Mouse (Mus musculus) limb, embryonic 13.5 days (tissue): ENCODE data around the gene Slc7a7. TPM values are rescaled to one million over a fixed set of nuclear protein-coding genes. Genes with fewer than 3 reads are reported as not detected.

Source experiments
- ATAC-seq: fragments of 200-750 bp; cut with Nextera tagmentation; 2 replicates; pipeline ENCODE4 v1.8.0; 2017; ENCODE audit warnings: low read depth, moderate number of reproducible peaks, moderate TSS enrichment; ENCODE audit not compliant: low FRiP score
- H3K27ac ChIP-seq: fragments of 300-500 bp; sonication (generic); 2 replicates; pipeline ENCODE4 v1.5.1; 2015; ENCODE audit warnings: inconsistent platforms, mild to moderate bottlenecking, moderate library complexity
- H3K27me3 ChIP-seq: fragments of 300-500 bp; sonication (generic); 2 replicates; pipeline ENCODE4 v1.6.1; 2015; ENCODE audit warnings: mild to moderate bottlenecking, inconsistent platforms
- H3K36me3 ChIP-seq: fragments of 300-500 bp; sonication (generic); 2 replicates; pipeline ENCODE4 v1.6.1; 2015; ENCODE audit warnings: inconsistent platforms, mild to moderate bottlenecking, moderate library complexity
- H3K4me1 ChIP-seq: fragments of 300-500 bp; sonication (generic); 2 replicates; pipeline ENCODE4 v1.6.1; 2015; ENCODE audit warnings: inconsistent platforms
- H3K4me2 ChIP-seq: fragments of 300-500 bp; sonication (generic); replicated peaks from 2 replicates; pipeline ENCODE4 v1.6.1; 2015; ENCODE audit warnings: inconsistent platforms, mild to moderate bottlenecking, moderate library complexity
- H3K4me3 ChIP-seq: fragments of 300-500 bp; sonication (generic); 2 replicates; pipeline ENCODE4 v1.5.1; 2015; ENCODE audit warnings: moderate library complexity, mild to moderate bottlenecking, inconsistent platforms
- H3K9ac ChIP-seq: fragments of 300-500 bp; sonication (generic); 2 replicates; pipeline ENCODE4 v1.6.1; 2015; ENCODE audit warnings: mild to moderate bottlenecking, inconsistent platforms
- H3K9me3 ChIP-seq: fragments of 300-500 bp; sonication (generic); 2 replicates; pipeline ENCODE4 v1.6.1; 2016; ENCODE audit warnings: inconsistent platforms
- WGBS: fragments of 180-500 bp; shearing (Covaris S2); methylation state at CpG from one replicate; pipeline ENCODE4 v1.1.7; 2015; 5-methylcytosine and 5-hydroxymethylcytosine counted together
- polyA plus RNA-seq: library from polyadenylated mRNA; unstranded; fragments of >200 nt; fragmentation: Nextera tagmentation; extraction: Ambion mirVana; gene quantifications from 2 replicates; pipeline ENCODE4 v1.2.1, GENCODE M21; 2015

The Slc7a7 gene
- polyA plus RNA-seq, 1 experiment from 2014 or later, result 5.1 TPM

DNA sequence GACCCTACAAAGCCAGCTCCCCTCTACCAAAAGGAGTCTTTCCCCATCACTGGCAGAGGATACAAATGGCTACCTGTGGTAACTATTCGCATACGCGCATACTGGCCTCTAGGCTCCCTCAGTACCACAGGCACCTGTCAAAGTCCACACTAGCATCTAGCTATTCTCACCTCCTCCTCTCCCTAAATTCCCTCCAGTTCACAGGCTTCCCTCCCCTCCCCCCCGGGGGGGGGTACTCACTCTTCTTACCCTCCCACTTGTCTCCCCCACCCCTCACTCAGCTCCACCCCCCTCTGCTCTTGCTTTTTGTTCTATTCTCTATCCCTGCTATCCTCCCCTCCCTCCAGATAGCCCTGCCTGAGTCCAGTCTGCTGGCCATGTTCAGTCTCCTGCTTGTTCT is 37.0 kb downstream of the Slc7a7 start:
- Histone ChIP-seq H3K27me3 (no peaks in the 10 kb centered on the region), H3K4me3 (no peak overlapping the region), H3K36me3 (no peaks in the 10 kb centered on the region), H3K4me2 (no peak overlapping the region), H3K4me1 (peaks cover 6% of the 10 kb centered on the region; the same call in 1 of the 2 replicates), H3K9ac (no peak overlapping the region), H3K9me3 (no peaks in the 10 kb centered on the region), H3K27ac (no peak overlapping the region)
- no peak for ATAC-seq
- WGBS, result 65% methylated on average over 4 of the region's 4 CpGs

DNA sequence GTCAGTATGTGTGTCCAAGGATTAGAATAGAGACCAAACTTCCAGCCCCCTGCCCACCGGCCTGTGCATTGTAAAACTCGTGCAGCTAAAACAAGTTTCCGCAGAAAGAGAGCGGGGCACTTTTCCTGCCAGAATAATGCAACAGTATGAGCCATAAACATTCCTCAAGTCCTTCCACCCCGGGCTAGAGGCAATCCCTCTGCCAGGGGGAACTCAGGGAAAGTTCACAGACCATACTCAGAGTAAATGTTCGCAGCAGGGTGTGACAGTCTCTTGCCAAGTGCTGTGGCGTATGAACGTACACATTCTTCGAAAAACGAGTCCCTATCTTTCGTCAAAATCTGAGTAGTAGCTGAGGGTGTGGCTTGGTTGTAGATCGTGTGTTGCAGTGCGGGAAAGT is 38.0 kb downstream of the Slc7a7 start:
- Histone ChIP-seq H3K4me2 (no peak overlapping the region), H3K4me3 (no peak overlapping the region), H3K27ac (no peak overlapping the region), H3K9ac (no peak overlapping the region), H3K27me3 (no peaks in the 10 kb centered on the region), H3K36me3 (no peaks in the 10 kb centered on the region), H3K4me1 (peaks cover 6% of the 10 kb centered on the region; the same call in 1 of the 2 replicates), H3K9me3 (no peaks in the 10 kb centered on the region)
- 64% methylated on average over 13 of the region's 13 CpGs for WGBS
- peak; percentile 26; the same call in 1 of the 2 replicates for ATAC-seq

DNA sequence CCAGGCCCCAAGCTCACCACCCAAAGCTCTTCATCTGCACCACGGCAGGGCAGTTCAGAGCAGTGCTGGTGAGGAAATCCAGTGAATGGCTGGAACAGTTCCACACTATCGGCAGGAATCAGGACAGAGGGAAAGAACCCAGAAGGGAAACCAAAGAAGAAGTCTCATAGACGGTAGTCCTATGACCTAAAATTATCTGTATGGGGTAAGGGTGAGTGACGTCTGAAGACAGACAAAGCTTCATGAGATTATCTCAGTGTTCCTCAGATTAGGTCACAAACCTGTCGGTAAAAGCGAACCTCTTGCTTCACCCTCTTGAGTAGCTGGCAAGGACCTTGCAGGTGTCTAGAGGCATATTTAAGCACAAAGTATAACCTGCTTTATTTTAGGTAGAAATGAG is 40.4 kb downstream of the Slc7a7 start:
- Histone ChIP-seq H3K9me3 (no peaks in the 10 kb centered on the region), H3K27me3 (no peaks in the 10 kb centered on the region), H3K4me3 (no peak overlapping the region), H3K9ac (no peak overlapping the region), H3K27ac (no peak overlapping the region), H3K36me3 (no peaks in the 10 kb centered on the region), H3K4me2 (no peak overlapping the region), H3K4me1 (no peaks in the 10 kb centered on the region)
- no peak for ATAC-seq
- 88% methylated on average over 6 of the region's 6 CpGs for whole genome bisulfite sequencing

DNA sequence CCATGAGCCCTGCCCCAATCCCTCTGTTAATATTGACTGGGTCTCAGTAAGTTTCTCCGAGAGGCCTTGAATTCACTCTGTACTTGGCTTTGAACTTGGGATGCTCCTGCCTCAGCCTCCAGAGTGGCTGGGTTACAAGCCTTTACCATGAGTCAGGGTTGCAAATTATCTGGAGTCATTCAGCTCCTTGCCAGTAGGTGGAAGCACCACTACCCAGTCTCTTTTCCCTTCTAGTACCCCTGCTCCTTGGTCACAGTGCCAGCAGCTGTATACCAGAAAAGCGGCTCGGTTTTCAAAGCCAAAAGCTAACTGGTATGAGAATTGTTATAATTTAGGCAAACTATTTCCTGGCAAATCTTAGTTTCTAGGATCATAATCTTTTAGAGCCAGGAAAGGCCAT is 41.7 kb downstream of the Slc7a7 start:
- H3K4me2 ChIP-seq, result no peak overlapping the region
- no peak overlapping the region for H3K9ac ChIP-seq
- no peaks in the 10 kb centered on the region for H3K27me3 ChIP-seq
- no peak overlapping the region for H3K27ac ChIP-seq
- no peaks in the 10 kb centered on the region for H3K9me3 ChIP-seq
- no peaks in the 10 kb centered on the region for H3K4me1 ChIP-seq
- no peak for ATAC-seq
- 78% methylated on average over 3 of the region's 3 CpGs for WGBS
- H3K4me3 ChIP-seq, result no peak overlapping the region
- H3K36me3 ChIP-seq, result peaks cover 8% of the 10 kb centered on the region

DNA sequence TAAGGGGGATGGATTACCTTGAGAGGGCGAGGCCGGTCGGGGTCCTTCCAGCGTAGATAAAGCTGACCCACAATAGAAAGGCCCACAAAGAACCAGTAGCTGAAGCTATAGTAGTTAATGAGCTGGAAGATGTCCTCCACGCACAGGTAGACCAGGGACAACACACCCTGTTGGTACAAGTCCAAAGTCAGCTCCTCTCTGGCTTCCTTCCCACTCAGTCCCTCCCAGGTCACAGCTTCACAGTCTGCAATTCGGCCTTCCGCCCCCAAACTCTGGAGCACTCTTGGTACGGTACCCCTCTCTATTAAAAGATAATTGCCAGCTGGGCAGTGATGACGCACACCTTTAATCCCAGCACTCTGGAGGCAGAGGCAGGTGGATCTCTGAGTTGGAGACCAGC is 44.7 kb downstream of the Slc7a7 start:
- peaks cover 38% of the 10 kb centered on the region for H3K36me3 ChIP-seq
- no peak overlapping the region for H3K27ac ChIP-seq
- no peaks in the 10 kb centered on the region for H3K4me1 ChIP-seq
- H3K4me2 ChIP-seq, result no peak overlapping the region
- WGBS, result 91% methylated on average over 9 of the region's 9 CpGs
- no peak overlapping the region for H3K9ac ChIP-seq
- H3K27me3 ChIP-seq, result no peaks in the 10 kb centered on the region
- ATAC-seq, result no peak
- no peak overlapping the region for H3K4me3 ChIP-seq
- H3K9me3 ChIP-seq, result no peaks in the 10 kb centered on the region

DNA sequence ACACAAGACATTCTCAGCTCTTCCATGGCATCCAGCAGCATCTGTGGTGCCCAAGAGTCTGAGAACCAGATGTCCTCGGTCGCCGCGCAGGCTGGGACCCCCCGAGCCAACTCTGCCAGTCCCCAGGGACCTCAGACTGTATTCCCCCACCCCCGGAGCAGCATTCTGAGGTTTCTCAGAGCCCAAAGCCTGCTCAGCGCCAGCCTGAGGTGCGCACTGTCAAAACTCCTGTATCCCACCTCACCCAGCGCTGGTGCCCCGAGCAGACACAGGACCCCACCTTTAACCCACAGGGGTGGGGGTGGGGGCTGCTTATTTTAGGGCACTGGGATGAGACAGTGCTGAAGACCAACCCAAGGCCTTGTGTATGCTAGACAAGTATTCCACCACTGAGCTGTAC is 46.1 kb downstream of the Slc7a7 start:
- no peaks in the 10 kb centered on the region for H3K4me1 ChIP-seq
- WGBS, result 99% methylated on average over 10 of the region's 10 CpGs
- H3K27ac ChIP-seq, result no peak overlapping the region
- no peak for ATAC-seq
- H3K36me3 ChIP-seq, result peaks cover 53% of the 10 kb centered on the region
- H3K9me3 ChIP-seq, result no peaks in the 10 kb centered on the region
- no peaks in the 10 kb centered on the region for H3K27me3 ChIP-seq
- no peak overlapping the region for H3K9ac ChIP-seq
- no peak overlapping the region for H3K4me3 ChIP-seq
- H3K4me2 ChIP-seq, result no peak overlapping the region

DNA sequence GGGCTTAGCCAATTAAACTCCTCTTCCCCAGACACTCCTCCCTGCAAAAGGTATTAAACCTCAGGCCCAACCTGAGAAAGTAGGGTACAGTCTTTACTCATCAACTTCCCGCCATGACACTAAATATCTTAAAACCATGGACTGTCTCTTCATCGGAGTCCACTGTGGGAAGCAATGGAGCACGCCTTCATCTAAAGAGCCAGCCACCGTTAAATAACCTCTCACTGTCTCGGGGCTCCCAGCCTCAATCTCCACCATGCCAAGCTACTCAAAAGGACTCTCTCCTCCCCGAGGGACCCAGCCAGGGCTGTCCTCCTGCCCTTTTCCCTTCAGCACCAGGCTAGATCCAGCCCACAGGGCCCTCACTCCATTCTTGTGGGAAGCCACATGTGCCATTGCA is 47.0 kb downstream of the Slc7a7 start:
- Histone ChIP-seq H3K4me3 (no peak overlapping the region), H3K4me2 (no peak overlapping the region), H3K4me1 (no peaks in the 10 kb centered on the region), H3K27me3 (no peaks in the 10 kb centered on the region), H3K36me3 (peaks cover 59% of the 10 kb centered on the region), H3K27ac (no peak overlapping the region), H3K9me3 (no peaks in the 10 kb centered on the region), H3K9ac (no peak overlapping the region)
- no peak for ATAC-seq
- WGBS, result 96% methylated on average over 6 of the region's 6 CpGs

DNA sequence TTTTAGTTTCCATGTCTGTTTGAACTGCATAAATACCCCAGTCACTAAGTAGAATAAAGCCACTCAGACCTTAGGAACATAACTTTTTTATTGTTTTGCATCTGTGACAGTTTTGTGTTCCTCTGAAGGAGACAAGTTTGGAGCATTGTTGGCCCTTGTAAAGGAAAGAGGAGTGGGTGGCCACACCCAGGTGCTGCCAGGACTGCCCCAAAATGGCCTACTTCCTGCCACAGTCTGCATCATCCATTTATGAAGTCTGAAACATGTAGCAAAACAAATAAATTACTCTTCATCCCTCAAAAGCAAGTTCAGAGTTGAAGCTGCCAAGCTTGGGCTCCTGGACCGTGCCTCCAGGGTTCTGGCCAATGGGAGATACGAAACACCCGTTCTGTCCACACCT is 48.2 kb downstream of the Slc7a7 start:
- Histone ChIP-seq H3K4me1 (no peaks in the 10 kb centered on the region), H3K27me3 (no peaks in the 10 kb centered on the region), H3K36me3 (peaks cover 71% of the 10 kb centered on the region), H3K9me3 (no peaks in the 10 kb centered on the region), H3K27ac (no peak overlapping the region), H3K9ac (no peak overlapping the region), H3K4me3 (no peak overlapping the region), H3K4me2 (no peak overlapping the region)
- 91% methylated on average over 3 of the region's 3 CpGs for WGBS
- ATAC-seq, result no peak

DNA sequence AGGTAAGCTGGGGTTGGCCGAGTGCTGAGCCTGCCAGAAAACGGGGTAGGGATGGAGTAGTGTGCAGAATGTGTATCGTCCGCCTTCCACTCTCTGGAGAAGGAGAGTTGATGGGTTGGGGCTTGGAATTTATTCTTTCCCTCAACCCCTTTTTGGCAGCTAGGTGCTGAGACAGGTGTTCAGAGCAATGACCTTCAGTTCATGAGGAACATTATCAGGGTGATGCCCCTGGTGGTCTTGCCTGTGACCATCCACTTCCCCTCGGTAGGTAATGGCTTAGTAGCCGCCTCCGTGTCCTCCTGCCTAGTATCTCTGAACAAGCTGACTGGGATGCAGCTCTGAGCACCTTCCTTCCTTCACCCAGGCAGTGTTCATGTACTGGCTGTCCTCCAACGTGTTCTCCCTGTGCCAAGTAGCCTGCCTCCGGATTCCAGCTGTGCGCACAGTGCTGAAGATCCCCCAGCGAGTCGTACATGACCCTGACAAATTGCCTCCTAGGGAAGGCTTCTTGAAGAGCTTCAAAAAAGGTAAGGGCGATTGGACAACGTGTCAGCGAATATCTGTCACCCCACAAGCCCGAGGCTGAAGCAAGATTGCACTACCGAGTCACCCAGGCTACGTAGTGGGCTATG is 50.0 kb downstream of the Slc7a7 start:
- Histone ChIP-seq H3K27ac (no peak overlapping the region), H3K4me3 (no peak overlapping the region), H3K36me3 (peaks cover 88% of the 10 kb centered on the region), H3K4me2 (no peak overlapping the region), H3K9ac (no peak overlapping the region), H3K4me1 (peaks cover under 1% of the 10 kb centered on the region; the same call in 1 of the 2 replicates), H3K27me3 (no peaks in the 10 kb centered on the region), H3K9me3 (no peaks in the 10 kb centered on the region)
- ATAC-seq, result no peak
- WGBS, result 92% methylated on average over 18 of the region's 18 CpGs

DNA sequence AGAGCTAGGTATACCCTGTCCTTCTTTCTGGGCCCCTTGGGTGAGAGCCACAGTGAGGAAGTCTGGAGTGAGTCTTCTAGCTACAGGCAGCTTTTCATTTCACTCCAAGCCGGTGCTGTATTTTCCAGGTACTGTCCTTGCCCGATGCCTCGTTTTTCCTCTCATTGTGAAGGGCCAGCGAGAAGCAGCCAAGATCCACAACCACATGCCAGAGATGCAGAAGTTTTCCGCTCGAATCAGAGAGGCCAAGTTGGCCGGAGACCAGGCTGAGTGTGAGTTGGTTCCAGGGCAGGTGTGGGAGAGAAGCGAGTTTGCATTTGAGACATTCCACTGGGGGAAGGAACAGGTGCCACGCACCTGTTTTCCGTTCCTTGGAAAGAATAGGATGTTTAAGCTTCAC is 51.0 kb downstream of the Slc7a7 start:
- Histone ChIP-seq H3K4me3 (no peak overlapping the region), H3K9ac (no peak overlapping the region), H3K4me2 (no peak overlapping the region), H3K4me1 (peaks cover 9% of the 10 kb centered on the region), H3K27ac (no peak overlapping the region), H3K36me3 (peaks cover 84% of the 10 kb centered on the region), H3K9me3 (no peaks in the 10 kb centered on the region), H3K27me3 (no peaks in the 10 kb centered on the region)
- 91% methylated on average over 10 of the region's 10 CpGs for WGBS
- ATAC-seq, result no peak

DNA sequence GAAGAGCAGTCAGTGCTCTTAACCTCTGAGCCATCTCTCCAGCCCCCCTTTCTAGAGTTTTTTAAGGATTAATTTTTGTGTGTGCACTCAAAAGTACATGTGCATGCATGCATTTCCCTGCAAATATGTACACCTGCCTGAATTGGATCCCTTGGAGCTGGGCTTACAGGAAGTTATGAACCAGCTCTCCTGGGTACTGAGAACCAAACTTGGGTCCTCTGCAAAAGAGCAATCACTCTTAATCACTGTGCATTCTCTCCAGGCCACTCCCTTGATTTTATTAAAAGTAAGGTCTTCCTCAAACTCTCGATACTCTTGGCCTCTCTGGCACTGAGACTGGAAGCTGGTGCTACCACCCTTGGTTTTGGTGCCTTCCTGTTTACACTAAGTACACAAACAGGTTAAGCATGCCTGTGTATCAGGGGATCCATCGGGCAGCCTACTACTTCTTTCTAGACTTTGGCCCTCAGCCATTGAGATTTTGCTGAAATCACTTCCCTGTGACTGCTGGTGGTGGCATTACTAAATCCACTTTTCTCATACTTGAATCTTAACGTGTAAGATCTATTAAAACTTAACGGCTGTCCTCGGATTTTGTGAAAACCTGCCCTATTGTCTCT is 52.4 kb downstream of the Slc7a7 start:
- peaks cover 72% of the 10 kb centered on the region for H3K36me3 ChIP-seq
- peaks cover 12% of the 10 kb centered on the region for H3K4me1 ChIP-seq
- no peak overlapping the region for H3K27ac ChIP-seq
- no peaks in the 10 kb centered on the region for H3K27me3 ChIP-seq
- WGBS, result 88% methylated on average over 5 of the region's 5 CpGs
- no peak for ATAC-seq
- no peak overlapping the region for H3K4me3 ChIP-seq
- no peaks in the 10 kb centered on the region for H3K9me3 ChIP-seq
- H3K4me2 ChIP-seq, result no peak overlapping the region
- H3K9ac ChIP-seq, result no peak overlapping the region

DNA sequence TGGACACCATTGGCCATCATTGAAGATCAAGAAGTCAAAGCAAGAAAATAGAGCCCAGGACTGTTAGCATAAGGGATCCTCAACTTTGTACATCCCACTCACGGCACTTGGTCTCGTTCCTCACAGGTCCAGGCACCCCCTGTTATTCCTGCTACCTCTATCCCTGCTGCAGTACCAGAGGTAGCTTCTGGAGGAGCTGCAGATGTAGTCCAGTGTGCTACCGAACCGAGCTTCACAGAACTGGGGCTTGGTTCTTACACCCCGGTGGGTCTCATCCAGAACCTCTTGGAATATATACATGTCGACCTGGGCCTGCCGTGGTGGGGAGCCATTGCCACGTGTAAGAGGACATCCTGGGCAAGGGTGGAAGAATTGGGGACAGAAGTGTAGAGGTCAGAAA is 54.4 kb downstream of the Slc7a7 start:
- Histone ChIP-seq H3K27me3 (no peaks in the 10 kb centered on the region), H3K9me3 (no peaks in the 10 kb centered on the region), H3K4me3 (no peak overlapping the region), H3K9ac (no peak overlapping the region), H3K36me3 (peaks cover 53% of the 10 kb centered on the region), H3K4me1 (peaks cover 12% of the 10 kb centered on the region), H3K4me2 (no peak overlapping the region), H3K27ac (no peak overlapping the region; the same call in 1 of the 2 replicates)
- WGBS, result 94% methylated on average over 8 of the region's 8 CpGs
- ATAC-seq, result no peak
